Mouse (Mus musculus) cerebellum, postnatal 4 days (tissue): Measurements from ENCODE around the gene Pnliprp1.

Source experiments
- DNase-seq, 2 experiments: peaks; one replicate each; pipeline ENCODE4 v3.0.0; 2022; ENCODE audit warnings: low spot score in 2 of 2, mixed read lengths in 1 of 2

Pnliprp1 gene

GRCm38 (mm10) chr19:58728445-58729031 is at the start of gene Pnliprp1:
Pnliprp1 (plus strand) TSS chr19:58728887.
- DNase-seq: no peak

- DNase-seq: no peak
Measured at GRCm38 (mm10) chr19:58688933-58689332, 39.8 kb upstream of the Pnliprp1 start.

- DNase-seq: no peak
Measured at GRCm38 (mm10) chr19:58695314-58695713, 33.4 kb upstream of the Pnliprp1 start.

GRCm38 (mm10) chr19:58696235-58696634 is 32.5 kb upstream of the Pnliprp1 start:
- no peak for DNase-seq

GRCm38 (mm10) chr19:58704556-58704955 is 24.1 kb upstream of the Pnliprp1 start:
- no peak for DNase-seq

- no peak for DNase-seq
Measured at GRCm38 (mm10) chr19:58708611-58709010, 20.1 kb upstream of the Pnliprp1 start.

- no peak for DNase-seq
Measured at GRCm38 (mm10) chr19:58717925-58718324, 10.8 kb upstream of the Pnliprp1 start.

- no peak for DNase-seq
Measured at GRCm38 (mm10) chr19:58720439-58720838, 8.2 kb upstream of the Pnliprp1 start.

- DNase-seq: no peak
Measured at GRCm38 (mm10) chr19:58726551-58726950, 2.1 kb upstream of the Pnliprp1 start.

GRCm38 (mm10) chr19:58727756-58728155 is 931 bp upstream of the Pnliprp1 start:
- no peak for DNase-seq

- DNase-seq: no peak
Measured at GRCm38 (mm10) chr19:58733216-58733615, 4.5 kb downstream of the Pnliprp1 start.

GRCm38 (mm10) chr19:58738111-58738510 is 9.4 kb downstream of the Pnliprp1 start:
- no peak for DNase-seq

GRCm38 (mm10) chr19:58741036-58741435 is 12.3 kb downstream of the Pnliprp1 start:
- no peak for DNase-seq

- no peak for DNase-seq
Measured at GRCm38 (mm10) chr19:58742711-58743110, 14.0 kb downstream of the Pnliprp1 start.

GRCm38 (mm10) chr19:58743736-58744135 is 15.0 kb downstream of the Pnliprp1 start:
- no peak for DNase-seq

- no peak for DNase-seq
Measured at GRCm38 (mm10) chr19:58747498-58748000, 18.9 kb downstream of the Pnliprp1 start.

GRCm38 (mm10) chr19:58750822-58751221 is 22.1 kb downstream of the Pnliprp1 start:
- DNase-seq: no peak

GRCm38 (mm10) chr19:58751504-58751903 is 22.8 kb downstream of the Pnliprp1 start:
- DNase-seq: no peak

GRCm38 (mm10) chr19:58758871-58759270 is 30.2 kb downstream of the Pnliprp1 start:
- no peak for DNase-seq

- no peak for DNase-seq
Measured at GRCm38 (mm10) chr19:58759423-58759822, 30.7 kb downstream of the Pnliprp1 start, which contains the start of gene Pnliprp2. Pnliprp2 (plus strand) TSS chr19:58759719.

- no peak for DNase-seq
Measured at GRCm38 (mm10) chr19:58762316-58762715, 33.6 kb downstream of the Pnliprp1 start.

- DNase-seq: peak; percentile 56 to 72
Measured at GRCm38 (mm10) chr19:58762848-58763541, 34.3 kb downstream of the Pnliprp1 start.

GRCm38 (mm10) chr19:58767329-58767728 is 38.6 kb downstream of the Pnliprp1 start:
- DNase-seq: no peak
